Mouse (Mus musculus): ENCODE data around the gene Lix1l. TPM values are rescaled to one million over a fixed set of nuclear protein-coding genes. Genes with fewer than 3 reads are reported as not detected.

Gene Lix1l
- 0.26 TPM for polyA plus RNA-seq (2017; shearing (Covaris generic))

DNA sequence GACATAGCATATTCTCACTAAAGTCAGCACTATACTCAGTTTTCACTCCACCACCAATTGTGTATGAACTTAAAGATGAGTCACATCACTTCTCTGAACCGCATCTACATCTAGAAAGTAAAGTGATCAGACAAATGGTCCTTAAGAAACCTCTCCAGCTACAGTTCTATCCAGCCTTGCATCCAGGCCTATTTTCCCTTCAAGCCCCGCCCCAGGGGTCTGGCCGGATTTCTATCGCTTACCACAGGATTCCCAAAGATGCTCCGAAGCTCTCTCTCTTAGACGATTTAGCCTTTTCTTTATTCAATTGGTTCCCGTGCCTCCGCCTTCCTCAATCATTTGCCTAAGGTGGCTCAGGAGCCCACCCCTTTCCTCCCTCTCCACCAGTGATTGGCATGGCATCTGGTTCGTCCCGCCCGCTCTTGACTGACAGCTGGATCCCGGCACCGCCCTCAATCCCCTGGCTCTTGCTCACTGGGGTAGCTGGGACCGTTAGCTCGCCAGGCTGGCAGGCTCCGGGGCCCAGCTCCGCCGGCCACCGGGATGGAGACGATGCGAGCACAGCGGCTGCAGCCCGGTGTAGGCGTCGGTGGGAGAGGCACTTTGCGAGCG is at the start of gene Lix1l:
Lix1l (plus strand) TSS at position 511 of the 612 bp plus-strand sequence.

DNA sequence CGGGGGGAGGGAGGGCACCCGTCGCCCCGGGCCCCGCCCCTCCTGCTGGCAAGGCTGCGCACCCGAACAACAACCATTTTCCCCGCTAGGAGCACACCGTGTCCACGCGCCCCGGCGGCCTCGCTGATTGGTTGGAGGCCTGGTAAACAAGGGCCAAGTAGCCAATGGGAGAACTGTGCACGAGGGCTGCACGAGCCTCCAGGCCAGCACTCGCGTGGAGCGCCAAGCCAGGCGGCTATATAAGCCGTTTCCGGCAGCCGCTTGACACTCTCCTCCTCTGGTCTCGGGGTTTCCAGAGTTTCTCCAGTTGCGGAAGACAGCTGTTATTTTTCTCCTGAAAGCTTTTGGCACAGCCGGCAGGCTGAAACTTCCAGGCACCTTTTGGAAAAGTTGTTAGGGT is 43.3 kb upstream of the Lix1l start, which contains the start of gene Txnip:
Txnip (plus strand) TSS at position 264 of the 400 bp plus-strand sequence.

DNA sequence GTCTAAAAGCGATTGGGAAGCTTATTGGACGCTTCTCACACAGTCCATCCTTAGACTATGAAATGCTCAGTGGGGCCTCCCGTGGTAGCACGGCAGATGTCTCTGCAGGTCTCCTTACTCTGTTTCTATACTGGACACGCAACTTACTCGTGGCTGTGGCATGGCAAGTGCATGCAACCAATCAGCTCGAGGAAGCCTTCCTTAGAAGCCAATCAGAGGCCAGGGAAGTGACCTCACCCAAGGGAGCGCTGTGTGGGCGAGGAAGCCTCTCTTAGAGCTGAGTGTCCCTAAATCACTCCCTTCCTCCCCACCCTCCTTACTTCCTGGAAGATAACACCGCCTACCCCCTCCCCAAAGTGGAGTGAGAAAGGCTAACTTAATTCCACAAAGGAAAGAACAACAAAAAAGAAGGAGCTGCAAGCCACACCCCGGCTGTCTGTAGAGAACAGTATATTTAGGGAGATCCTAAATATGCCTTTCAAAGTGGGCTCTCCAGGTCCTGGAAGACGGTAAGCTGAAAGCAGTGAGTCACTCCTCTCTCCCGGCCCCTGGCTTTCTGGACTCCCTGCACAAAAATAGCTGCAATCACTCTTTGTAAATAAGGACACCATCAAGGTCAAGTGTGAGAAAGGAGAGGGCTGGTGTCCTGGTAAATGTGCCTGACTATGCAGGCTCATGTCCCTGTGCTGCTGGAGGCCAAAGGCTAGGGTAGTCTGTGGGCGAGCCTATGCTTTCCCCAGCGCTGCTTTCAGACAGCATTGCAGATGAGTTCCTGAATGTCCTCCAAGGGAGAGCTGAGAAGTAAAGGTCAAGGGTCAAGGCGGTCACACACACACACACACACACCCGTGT is 24.0 kb upstream of the Lix1l start, which contains the start of gene Gm16253:
Gm16253 (plus strand) TSS at position 295 of the 852 bp plus-strand sequence.

DNA sequence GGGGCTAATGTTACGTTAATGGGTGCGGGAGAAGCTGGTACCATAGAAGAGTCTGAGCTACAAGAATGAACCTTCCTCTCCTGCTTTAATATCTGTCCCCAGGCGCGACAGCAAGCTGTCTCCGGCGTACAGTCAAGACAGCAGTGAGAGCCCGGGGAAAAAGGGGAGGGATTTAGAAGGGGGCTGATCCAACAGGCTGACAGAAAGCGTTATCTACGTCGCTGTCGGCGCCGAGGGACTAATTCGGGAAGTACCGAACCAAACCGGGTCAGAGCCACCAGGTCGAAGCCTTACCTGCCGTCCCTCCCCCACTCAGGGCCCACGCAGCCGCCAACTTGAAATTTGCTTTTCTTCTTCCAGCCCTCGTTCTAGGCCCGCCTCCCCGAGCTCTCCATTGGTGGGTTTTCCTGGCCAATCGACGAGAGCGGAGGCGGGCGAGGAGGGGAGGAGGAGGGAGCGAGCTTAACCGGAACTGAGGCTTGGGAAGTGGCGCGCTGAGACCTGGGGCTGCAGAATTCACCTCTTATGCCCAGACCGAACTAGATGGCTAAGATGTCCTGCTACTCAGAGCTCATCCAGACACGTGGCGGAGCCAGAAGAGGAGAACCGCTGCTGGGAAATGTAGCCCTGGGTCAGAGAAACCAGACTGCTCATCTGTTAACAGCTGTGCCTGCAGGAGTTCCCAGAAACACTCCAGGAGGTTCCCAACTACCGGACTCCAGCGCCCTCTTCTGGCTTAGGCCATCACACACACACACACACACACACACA is 7.0 kb upstream of the Lix1l start, which contains the start of gene Polr3gl:
Polr3gl (minus strand) TSS at position 392 of the 771 bp plus-strand sequence.

DNA sequence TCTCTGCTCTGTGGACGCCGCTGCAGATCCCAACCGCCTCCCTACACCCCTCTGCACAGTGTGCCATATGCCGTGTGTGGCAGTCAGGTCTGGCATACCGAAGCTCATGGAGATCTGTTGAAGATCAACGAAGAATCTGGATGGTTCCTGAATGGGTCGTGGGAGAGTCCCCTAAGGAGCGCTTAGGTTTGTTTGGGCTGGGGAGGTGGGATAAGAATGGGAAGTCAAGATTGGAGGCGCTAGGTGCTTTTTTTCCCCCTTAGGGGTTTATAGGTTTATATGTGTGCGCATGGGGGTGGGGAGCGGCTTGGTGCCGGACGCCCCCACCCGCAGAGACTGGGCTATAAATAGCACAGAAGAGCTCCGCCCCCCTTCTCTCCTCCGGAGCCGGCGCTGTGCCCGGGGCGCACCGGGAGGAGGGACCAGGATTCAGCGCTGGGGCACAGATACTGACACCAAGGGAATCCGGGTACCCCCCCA is 4.7 kb upstream of the Lix1l start, which contains the start of gene Ankrd34a:
Ankrd34a (plus strand) TSS at position 409 of the 480 bp plus-strand sequence.

DNA sequence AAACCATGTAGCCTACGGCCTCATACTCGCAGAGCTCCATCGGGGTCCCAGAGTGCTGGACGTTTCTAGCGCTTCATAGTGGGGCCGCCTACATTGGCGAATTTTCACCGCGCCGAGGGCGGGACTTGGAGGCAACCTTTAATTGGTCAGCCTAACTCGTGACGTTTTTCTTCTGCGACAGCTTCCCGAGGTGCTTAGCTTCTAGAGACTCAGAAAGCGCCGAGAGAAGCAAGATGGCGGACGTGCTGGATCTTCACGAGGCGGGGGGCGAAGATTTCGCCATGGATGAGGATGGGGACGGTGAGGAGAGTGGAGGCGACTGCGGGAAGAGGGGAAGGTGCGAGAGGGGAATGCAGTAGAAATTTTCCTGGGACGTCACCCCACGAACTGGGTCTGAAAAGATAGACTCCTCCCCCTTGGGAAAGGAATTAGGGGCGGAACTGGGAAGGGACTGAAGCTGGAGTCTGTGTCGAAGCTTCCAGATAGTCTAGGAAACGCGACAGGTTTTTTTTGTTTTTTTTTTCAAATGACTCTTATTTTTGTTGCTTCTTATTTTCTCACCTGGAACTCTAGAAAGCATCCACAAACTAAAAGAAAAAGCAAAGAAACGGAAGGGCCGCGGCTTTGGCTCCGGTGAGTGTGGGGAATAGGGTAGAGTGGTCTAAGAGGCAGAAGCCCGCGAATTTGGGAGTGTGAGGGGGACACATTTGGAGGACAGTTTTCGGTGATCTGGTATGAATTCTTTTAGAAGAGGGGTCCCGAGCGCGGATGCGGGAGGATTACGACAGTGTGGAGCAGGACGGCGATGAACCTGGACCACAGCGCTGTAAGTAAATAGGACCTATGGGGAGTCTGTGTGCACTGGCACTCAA is 29.0 kb downstream of the Lix1l start, which contains the start of gene Rbm8a:
Rbm8a (plus strand) TSS at position 205 of the 872 bp plus-strand sequence.

DNA sequence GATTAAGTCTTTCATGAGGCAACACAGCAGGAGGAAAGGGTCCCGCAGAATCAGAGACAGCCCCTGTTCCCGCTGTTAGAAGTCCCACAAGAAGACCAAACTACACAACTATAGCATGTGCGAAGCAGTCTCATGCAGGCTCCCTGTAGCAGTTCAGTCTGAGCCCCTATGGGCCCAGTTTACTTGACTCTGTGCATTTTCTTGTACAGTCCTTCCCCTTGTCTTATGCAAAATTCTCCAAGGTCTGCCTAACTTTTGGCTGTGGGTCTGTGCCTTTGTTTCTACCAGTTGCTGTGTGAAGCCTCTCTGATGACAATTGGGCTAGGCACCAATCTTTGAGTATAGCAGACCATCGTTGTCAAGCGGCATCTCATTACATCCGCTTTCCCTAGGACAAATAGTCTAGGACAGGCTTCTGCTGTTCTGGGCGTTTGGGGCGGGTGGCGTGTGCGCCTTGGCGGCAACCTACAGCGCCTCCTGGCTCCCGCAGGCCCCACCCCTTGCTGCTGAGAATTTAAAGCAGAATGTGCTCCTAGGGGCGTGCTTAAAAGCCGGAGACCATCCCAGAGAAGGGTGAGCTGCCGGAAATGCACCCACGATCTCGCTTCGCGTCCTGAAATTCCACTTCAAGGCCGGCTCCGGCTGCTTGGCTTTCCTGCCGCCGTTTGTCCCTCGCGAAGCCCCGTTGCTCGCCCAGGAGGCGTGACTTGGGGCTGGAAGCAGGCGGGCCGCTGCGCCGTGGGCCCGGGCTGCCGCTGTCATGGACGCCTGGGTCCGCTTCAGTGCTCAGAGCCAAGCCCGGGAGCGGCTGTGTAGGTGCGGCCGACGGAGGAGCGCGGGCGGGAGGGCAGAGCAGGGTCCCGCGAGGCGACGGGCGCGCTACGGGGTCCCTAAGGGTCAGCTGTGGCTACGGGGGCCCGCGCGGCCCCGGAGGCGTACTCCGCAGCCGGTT is 34.3 kb downstream of the Lix1l start, which contains the start of the genes Pex11b and Gm42957:
Pex11b (plus strand) TSS at position 449 of the 952 bp plus-strand sequence.
Gm42957 (plus strand) TSS at position 547 of the 952 bp plus-strand sequence.

DNA sequence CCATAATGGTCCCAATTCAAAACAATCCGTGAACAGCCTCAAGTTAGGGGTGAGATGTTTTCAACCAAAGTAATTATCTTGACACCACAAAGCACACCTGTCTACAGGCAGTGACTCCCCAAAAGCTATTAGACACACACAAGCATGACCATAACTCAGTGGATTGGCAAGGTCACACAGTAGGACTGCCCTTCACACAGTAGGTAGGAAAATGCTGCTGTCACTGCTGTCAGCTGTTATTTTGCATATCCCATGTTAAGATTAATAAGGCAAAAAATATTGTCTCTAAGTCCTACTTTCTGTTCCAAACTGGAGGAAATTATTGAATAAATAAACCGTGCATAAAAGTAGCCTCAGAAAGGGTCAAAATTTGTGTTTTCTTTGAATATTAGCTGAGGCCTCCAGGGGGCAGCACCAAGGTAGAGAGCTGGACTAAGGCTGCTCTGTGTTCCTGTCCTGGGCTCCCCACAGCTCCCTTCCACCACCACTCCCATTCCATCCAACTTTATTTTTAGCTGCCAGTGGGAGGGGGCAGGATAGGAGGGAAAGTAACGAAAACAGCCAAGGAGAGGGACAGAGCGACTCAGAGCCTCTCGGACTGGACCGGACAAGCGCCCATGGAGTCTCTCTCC is 44.2 kb downstream of the Lix1l start, which contains the start of gene Itga10:
Itga10 (plus strand) TSS at position 567 of the 632 bp plus-strand sequence.

DNA sequence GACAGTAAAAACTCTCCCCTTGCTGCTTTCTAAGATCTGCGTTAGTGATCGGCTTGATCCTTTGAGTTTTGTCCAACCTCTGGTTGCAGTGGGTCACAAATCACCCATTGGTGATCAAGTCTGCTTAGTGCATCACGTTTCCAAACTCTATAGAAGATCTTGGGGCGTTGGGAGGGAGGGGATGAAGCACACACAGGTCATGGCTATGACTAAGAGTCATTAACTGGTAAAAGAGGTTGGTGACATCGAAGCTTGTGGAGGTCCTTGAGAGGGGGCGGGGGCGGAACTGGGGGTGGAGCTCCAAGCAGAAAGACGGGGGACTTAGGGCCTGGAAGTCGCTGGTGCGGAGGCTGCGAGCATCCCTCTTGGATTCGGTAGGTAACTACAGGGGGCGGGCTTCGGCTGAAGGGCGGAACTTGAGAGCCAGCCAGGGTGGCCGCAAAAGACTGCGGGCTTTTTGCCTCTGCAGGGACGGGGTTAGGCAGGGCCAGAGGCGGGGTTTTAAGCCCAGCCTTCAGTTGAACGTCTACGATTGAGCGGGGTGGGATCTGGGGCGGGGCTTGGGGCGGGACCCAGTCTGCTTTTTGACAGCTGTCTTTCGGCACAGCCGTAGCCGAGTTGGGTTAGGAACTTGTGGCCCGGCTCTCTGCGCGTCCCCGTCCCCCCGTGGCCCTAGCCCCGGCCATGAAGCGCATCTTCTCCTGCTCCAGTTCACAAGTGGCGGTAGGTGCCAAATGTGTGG is 68.9 kb downstream of the Lix1l start, which contains the start of gene Ankrd35:
Ankrd35 (plus strand) TSS at position 405 of the 742 bp plus-strand sequence.

Other genes starting within 250 kb of the Lix1l start
- gene BC107364, start 148.8 kb upstream of the Lix1l start, polyA plus RNA-seq (2017; shearing (Covaris generic)), result not detected
- gene Hfe2, start 76.0 kb upstream of the Lix1l start, polyA plus RNA-seq (2017; shearing (Covaris generic)), result not detected
- 950 TPM for gene Txnip, start 43.2 kb upstream of the Lix1l start, polyA plus RNA-seq (2017; shearing (Covaris generic))
- 1.3 TPM for gene Gm16253, start 24.2 kb upstream of the Lix1l start, polyA plus RNA-seq (2017; shearing (Covaris generic))
- 22.8 TPM for gene Polr3gl, start 7.0 kb upstream of the Lix1l start, polyA plus RNA-seq (2017; shearing (Covaris generic))
- gene Ankrd34a, start 4.5 kb upstream of the Lix1l start, polyA plus RNA-seq (2017; shearing (Covaris generic)), result 0.17 TPM
- 270 TPM for gene Rbm8a, start 28.8 kb downstream of the Lix1l start, polyA plus RNA-seq (2017; shearing (Covaris generic))
- 67.2 TPM for gene Pex11b, start 34.2 kb downstream of the Lix1l start, polyA plus RNA-seq (2017; shearing (Covaris generic))
- gene Gm42957, start 34.3 kb downstream of the Lix1l start, polyA plus RNA-seq (2017; shearing (Covaris generic)), result not detected
- 0.28 TPM for gene Itga10, start 44.4 kb downstream of the Lix1l start, polyA plus RNA-seq (2017; shearing (Covaris generic))
- gene Ankrd35, start 69.0 kb downstream of the Lix1l start, polyA plus RNA-seq (2017; shearing (Covaris generic)), result 0.09 TPM
- 22.6 TPM for gene Pias3, start 95.2 kb downstream of the Lix1l start, polyA plus RNA-seq (2017; shearing (Covaris generic))
- gene Nudt17, start 107.4 kb downstream of the Lix1l start, polyA plus RNA-seq (2017; shearing (Covaris generic)), result 0.64 TPM
- 75.2 TPM for gene Polr3c, start 126.5 kb downstream of the Lix1l start, polyA plus RNA-seq (2017; shearing (Covaris generic))
- gene Rnf115, start 126.5 kb downstream of the Lix1l start, polyA plus RNA-seq (2017; shearing (Covaris generic)), result 52.1 TPM
- 0.24 TPM for gene Pdzk1, start 228.1 kb downstream of the Lix1l start, polyA plus RNA-seq (2017; shearing (Covaris generic))
- gene Cd160, start 228.2 kb downstream of the Lix1l start, polyA plus RNA-seq (2017; shearing (Covaris generic)), result 23.3 TPM

Measured in activated CD4-positive, CD25-positive, alpha-beta regulatory T cell, adult 9 weeks (primary cell).